Mouse (Mus musculus) neural tube, embryonic 15.5 days (tissue): Measurements from ENCODE around the gene 2610002M06Rik. TPM values are rescaled to one million over a fixed set of nuclear protein-coding genes. Genes with fewer than 3 reads are reported as not detected.

ENCODE experiments used
- ATAC-seq: fragments of 200-750 bp; cut with Nextera tagmentation; 2 replicates; pipeline ENCODE4 v1.8.0; 2017; ENCODE audit warnings: mild to moderate bottlenecking, moderate TSS enrichment, moderate library complexity; ENCODE audit not compliant: low FRiP score
- H3K27ac ChIP-seq: fragments of 300-500 bp; sonication (generic); replicated peaks from 2 replicates; pipeline ENCODE4 v1.5.1; 2015; ENCODE audit warnings: mild to moderate bottlenecking, inconsistent platforms
- H3K27me3 ChIP-seq: fragments of 300-500 bp; sonication (generic); replicated peaks from 2 replicates; pipeline ENCODE4 v1.6.1; 2015; ENCODE audit warnings: inconsistent platforms
- H3K36me3 ChIP-seq: fragments of 300-500 bp; sonication (generic); 2 replicates; pipeline ENCODE4 v1.6.1; 2015; ENCODE audit warnings: inconsistent platforms
- H3K4me1 ChIP-seq: fragments of 300-500 bp; sonication (generic); 2 replicates; pipeline ENCODE4 v1.6.1; 2015; ENCODE audit warnings: inconsistent platforms
- H3K4me2 ChIP-seq: fragments of 300-500 bp; sonication (generic); 2 replicates; pipeline ENCODE4 v1.6.1; 2015; ENCODE audit warnings: inconsistent platforms, mild to moderate bottlenecking, moderate library complexity
- H3K4me3 ChIP-seq: fragments of 300-500 bp; sonication (generic); replicated peaks from 2 replicates; pipeline ENCODE4 v1.5.1; 2015; ENCODE audit warnings: mild to moderate bottlenecking, inconsistent platforms
- H3K9ac ChIP-seq: fragments of 300-500 bp; sonication (generic); replicated peaks from 2 replicates; pipeline ENCODE4 v1.6.1; 2015; ENCODE audit warnings: mild to moderate bottlenecking, inconsistent platforms
- H3K9me3 ChIP-seq: fragments of 300-500 bp; sonication (generic); replicated peaks from 2 replicates; pipeline ENCODE4 v1.6.1; 2016; ENCODE audit warnings: inconsistent platforms
- WGBS: fragments of 180-500 bp; shearing (Covaris S2); methylation state at CpG from one replicate; pipeline ENCODE4 v1.1.7; 2015; ENCODE audit warnings: mixed read lengths; 5-methylcytosine and 5-hydroxymethylcytosine counted together
- polyA plus RNA-seq: library from polyadenylated mRNA; unstranded; fragments of >200 nt; fragmentation: Nextera tagmentation; extraction: Ambion mirVana; gene quantifications from 2 replicates; pipeline ENCODE4 v1.2.1, GENCODE M21; 2015

2610002M06Rik gene
- polyA plus RNA-seq: 20.0 and 20.7 TPM in 2 replicates

DNA sequence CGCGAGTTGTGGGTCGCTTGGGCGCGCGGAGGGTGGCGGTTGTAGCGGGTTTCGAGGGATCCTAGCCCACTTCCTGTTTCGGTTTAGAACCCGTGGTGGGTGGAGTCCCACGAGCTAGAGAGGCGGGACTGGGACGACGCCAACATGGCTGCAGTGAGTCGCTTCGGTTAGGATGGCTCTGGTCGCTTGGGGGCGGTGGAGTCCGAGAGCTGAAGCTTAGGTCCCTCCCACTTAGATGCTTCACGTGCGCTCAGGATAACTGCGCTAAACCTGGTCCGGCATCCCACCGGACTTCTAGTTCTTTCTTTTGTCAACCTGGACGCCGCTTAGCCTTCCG lies at the start of gene 2610002M06Rik:
TSS of gene 2610002M06Rik (minus strand) at position 117 of the 337 bp plus-strand sequence.
- Histone ChIP-seq H3K27me3 (no peaks in the 10 kb centered on the region), H3K4me3 (peak within 1 kb of the TSS; percentile 54), H3K36me3 (no peaks in the 10 kb centered on the region), H3K27ac (peak within 1 kb of the TSS; percentile 56; the same call in 1 of the 2 replicates), H3K9ac (peak within 1 kb of the TSS; percentile 56), H3K9me3 (no peaks in the 10 kb centered on the region), H3K4me1 (no peaks in the 10 kb centered on the region), H3K4me2 (peak within 1 kb of the TSS; percentile 48)
- 25% methylated on average over 27 of the region's 28 CpGs for WGBS
- peak; percentile 99 for ATAC-seq

DNA sequence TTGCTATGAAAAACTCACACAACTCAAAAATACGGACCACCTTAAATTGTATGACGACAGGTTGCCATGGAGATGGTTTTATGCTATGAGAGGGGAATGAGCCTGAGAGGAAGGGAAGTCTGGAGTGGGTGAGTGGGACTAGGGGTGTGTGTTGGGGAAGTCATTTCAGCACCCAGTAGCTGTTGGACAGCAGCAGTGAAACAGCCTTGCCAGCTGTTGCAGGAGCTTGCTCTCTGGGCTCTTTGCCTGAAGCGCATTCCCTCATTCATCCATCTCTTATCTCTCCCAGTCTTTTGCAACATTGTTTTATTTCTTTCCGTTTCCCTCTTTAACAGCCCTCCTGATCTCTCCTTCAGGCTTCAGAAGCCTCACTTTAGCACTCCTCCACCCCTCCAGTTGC lies 42.0 kb upstream of the 2610002M06Rik start:
- Histone ChIP-seq H3K9me3 (no peaks in the 10 kb centered on the region), H3K4me1 (no peaks in the 10 kb centered on the region), H3K9ac (no peak overlapping the region), H3K36me3 (no peaks in the 10 kb centered on the region), H3K27me3 (no peaks in the 10 kb centered on the region), H3K27ac (no peak overlapping the region), H3K4me2 (no peak overlapping the region), H3K4me3 (no peak overlapping the region)
- no peak for ATAC-seq
- 41% methylated on average over 4 of the region's 4 CpGs for WGBS

DNA sequence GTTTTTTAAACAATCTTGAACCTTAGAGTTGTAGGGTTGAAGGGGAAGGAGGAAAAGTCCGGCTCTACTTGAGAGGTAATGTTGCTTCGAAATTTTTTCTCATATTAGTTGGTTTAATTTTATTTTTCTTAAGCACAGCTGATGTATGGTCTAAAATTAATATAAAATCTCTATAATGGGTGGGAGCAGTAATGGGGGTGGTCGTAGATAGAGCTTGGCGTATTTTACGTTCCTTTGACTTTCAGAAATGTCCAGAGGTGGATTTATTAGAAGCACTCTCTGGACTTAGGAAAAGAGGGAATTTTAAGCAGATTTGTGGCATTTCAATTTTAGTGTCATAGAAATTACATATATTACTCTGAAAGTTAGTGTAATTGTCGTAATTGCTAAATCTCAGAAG lies 592 bp upstream of the 2610002M06Rik start:
- Histone ChIP-seq H3K4me3 (no peak overlapping the region), H3K9me3 (no peaks in the 10 kb centered on the region), H3K27ac (no peak overlapping the region), H3K4me2 (peak overlapping the region; percentile 48), H3K4me1 (no peaks in the 10 kb centered on the region), H3K27me3 (no peaks in the 10 kb centered on the region), H3K36me3 (no peaks in the 10 kb centered on the region), H3K9ac (no peak overlapping the region)
- 85% methylated on average over 6 of the region's 6 CpGs for WGBS
- no peak for ATAC-seq

DNA sequence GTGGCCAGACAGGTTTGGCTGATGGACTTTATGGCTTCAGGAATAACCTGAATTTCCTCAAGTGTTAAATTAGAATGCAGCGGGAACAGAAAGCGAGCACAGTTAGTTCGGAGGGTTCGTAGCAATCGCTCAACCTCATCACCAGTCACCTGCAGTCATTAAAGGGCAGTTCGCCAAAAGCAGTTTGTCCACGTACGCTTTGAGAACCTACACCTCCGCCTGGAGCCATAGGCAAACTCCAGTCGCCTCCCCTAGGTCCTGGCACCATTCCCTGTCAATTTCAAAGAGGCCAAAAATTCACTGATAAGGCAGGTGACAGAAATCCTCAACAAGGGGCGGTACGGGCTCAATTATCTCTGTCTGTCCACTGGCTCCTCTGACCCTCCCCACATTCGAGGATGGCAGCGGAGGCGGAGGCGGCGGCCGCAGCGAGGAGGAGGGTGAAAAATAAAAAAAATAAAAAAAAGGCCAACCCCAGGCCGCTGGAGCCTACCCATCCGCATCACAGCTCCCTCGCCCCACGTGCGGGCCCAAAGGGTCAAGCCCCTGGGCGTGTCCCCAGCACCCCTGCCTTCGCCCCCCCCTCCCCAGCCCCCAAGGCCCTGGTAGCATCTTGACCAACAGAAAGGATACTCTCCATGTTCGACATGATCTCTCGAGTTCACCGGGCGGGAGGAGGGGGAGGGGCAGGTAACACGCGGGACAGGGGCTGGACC lies 474 bp downstream of the 2610002M06Rik start:
- ATAC-seq: peak; percentile 84; the same call in 1 of the 2 replicates
- WGBS: 20% methylated on average over 32 of the region's 32 CpGs
- Histone ChIP-seq H3K4me2 (peak overlapping the region; percentile 48), H3K27ac (peak overlapping the region; percentile 56; the same call in 1 of the 2 replicates), H3K9ac (peak overlapping the region; percentile 56), H3K4me3 (peak overlapping the region; percentile 54), H3K36me3 (no peaks in the 10 kb centered on the region), H3K27me3 (no peaks in the 10 kb centered on the region), H3K9me3 (no peaks in the 10 kb centered on the region), H3K4me1 (no peaks in the 10 kb centered on the region)

DNA sequence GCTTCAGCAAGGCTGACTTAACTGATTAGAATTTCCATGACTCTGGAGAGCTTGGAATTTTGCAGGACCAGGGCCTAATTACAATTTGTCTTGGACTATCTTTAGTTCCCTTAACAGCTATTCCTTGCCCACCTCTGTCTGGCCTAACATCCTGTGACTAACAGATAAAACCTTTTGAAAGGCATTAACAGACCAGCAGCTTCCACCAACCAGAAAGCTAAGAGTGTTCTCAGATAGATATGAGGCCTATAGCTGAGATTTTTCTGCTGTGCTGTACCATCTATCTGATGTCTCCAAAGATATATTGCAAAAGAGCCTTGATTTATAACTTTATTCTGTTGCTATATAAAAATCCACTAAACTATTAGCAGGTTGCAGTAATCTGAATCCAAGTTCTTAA lies 4.0 kb downstream of the 2610002M06Rik start:
- H3K4me3 ChIP-seq: no peak overlapping the region
- H3K4me2 ChIP-seq: no peak overlapping the region
- H3K4me1 ChIP-seq: no peaks in the 10 kb centered on the region
- ATAC-seq: no peak
- H3K27me3 ChIP-seq: no peaks in the 10 kb centered on the region
- no peaks in the 10 kb centered on the region for H3K9me3 ChIP-seq
- H3K27ac ChIP-seq: no peak overlapping the region
- H3K36me3 ChIP-seq: no peaks in the 10 kb centered on the region
- no peak overlapping the region for H3K9ac ChIP-seq

DNA sequence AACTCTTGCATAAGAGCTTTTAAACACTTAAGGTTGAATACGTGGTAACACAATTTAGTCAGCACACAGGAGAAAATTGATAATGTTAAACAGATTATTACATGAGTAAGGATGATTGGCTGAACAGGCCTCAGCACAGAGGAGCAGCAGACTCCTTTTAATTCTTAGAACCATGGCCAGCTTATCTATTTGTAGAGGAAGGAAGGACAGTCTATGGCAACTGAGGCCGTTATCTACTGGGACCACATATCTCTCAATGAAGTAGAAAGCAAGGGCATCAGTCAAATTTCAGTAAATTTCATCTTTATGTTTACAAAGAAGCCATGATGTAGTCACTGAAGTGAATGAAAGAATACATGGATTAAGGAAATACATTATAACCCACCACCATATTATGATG lies 19.2 kb downstream of the 2610002M06Rik start:
- no peak overlapping the region for H3K4me2 ChIP-seq
- no peaks in the 10 kb centered on the region for H3K4me1 ChIP-seq
- H3K27me3 ChIP-seq: no peaks in the 10 kb centered on the region
- H3K36me3 ChIP-seq: no peaks in the 10 kb centered on the region
- no peaks in the 10 kb centered on the region for H3K9me3 ChIP-seq
- no peak overlapping the region for H3K9ac ChIP-seq
- 87% methylated on average over 2 of the region's 2 CpGs for WGBS
- H3K4me3 ChIP-seq: no peak overlapping the region
- ATAC-seq: no peak
- H3K27ac ChIP-seq: no peak overlapping the region

DNA sequence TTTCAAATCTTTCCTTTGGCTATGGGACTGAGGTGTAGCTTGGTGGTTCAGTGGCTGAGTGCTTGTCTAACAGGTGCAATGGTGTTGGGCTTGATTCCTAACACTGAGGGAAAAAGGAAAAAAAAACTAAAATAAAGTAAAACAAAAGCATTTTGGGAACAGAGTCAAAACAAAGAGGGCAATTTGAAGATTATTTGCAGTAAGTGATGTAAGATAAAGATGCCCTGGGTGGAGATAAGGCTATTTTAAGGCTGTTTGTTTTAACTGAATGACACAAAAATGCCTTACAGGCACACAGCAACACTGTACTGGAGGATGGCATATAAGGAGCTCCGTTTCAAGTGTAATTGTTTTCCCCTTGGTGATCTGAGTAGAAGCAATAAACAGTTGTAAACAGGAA lies 20.3 kb downstream of the 2610002M06Rik start:
- Histone ChIP-seq H3K4me3 (no peak overlapping the region), H3K27ac (no peak overlapping the region)

DNA sequence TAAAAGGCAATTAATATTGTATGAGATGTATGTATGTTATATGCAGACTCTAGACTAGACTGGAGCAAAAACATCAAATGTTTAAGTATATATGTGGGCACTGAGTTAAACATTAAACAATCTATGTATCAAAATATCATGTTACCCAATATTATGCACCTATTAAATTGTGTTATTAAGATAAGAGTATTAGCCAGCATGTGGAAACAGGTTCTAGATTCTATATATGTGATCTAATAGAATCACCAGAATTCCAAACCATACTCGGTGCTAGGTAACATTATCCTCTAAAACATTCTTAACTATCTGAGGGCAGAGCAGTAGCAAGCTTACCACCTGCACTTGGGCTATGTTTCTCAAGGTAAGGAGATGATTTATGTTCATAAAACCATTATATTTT lies 23.8 kb downstream of the 2610002M06Rik start, which contains the start of gene Tent5d:
TSS of gene Tent5d (plus strand) at position 301 of the 400 bp plus-strand sequence.
- H3K4me2 ChIP-seq: no peak within 1 kb of the TSS
- no peak for ATAC-seq
- H3K4me1 ChIP-seq: no peaks in the 10 kb centered on the region
- no peaks in the 10 kb centered on the region for H3K36me3 ChIP-seq
- no peak within 1 kb of the TSS for H3K4me3 ChIP-seq
- 84% methylated on average over 1 of the region's 1 CpGs for WGBS
- no peak within 1 kb of the TSS for H3K9ac ChIP-seq
- H3K27ac ChIP-seq: no peak within 1 kb of the TSS
- no peaks in the 10 kb centered on the region for H3K9me3 ChIP-seq
- no peaks in the 10 kb centered on the region for H3K27me3 ChIP-seq

More for the DNA sequence above, 20.3 kb downstream of the 2610002M06Rik start:
- H3K4me2 ChIP-seq: no peak overlapping the region
- WGBS: 23% methylated on average over 1 of the region's 1 CpGs
- no peaks in the 10 kb centered on the region for H3K36me3 ChIP-seq
- no peaks in the 10 kb centered on the region for H3K4me1 ChIP-seq
- no peak for ATAC-seq
- H3K27me3 ChIP-seq: no peaks in the 10 kb centered on the region
- H3K9me3 ChIP-seq: no peaks in the 10 kb centered on the region
- H3K9ac ChIP-seq: no peak overlapping the region

DNA sequence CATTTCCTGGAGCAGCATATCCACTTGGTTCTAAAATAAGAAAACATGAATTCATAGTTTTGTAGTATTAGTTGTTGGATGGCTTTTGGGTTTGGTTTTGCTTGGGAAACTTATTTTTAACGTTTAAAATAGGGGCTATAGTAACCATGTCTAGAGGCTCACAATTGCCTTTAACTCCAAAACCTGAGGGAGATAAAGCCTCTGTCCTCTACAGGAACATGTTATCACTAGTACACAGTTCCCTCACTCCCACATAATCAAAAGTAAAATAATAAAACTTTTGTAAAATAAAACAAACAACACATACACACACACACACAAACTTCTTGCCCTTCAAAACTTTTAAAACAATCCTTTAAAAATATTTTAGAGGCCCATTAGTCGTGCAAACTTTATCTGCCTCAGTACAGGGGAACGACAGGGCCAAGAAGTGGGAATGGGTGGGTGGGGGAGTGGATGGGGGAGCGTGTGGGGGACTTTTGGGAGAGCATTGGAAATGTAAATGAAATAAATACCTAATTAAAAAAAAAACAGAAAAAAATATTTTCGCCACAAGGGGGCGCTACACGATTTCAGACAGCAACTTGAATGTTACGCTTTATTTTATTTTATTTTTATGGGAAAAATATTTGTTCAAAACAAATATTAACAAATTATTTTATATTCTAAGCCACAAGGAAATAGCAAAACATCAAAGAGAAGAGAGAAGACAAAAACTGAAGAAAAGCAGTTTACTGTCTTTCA lies 25.2 kb downstream of the 2610002M06Rik start:
- no peaks in the 10 kb centered on the region for H3K27me3 ChIP-seq
- no peak overlapping the region for H3K9ac ChIP-seq
- ATAC-seq: no peak
- no peaks in the 10 kb centered on the region for H3K9me3 ChIP-seq
- H3K4me1 ChIP-seq: no peaks in the 10 kb centered on the region
- H3K4me2 ChIP-seq: no peak overlapping the region
- H3K27ac ChIP-seq: no peak overlapping the region
- no peak overlapping the region for H3K4me3 ChIP-seq
- WGBS: 28% methylated on average over 8 of the region's 8 CpGs
- no peaks in the 10 kb centered on the region for H3K36me3 ChIP-seq

DNA sequence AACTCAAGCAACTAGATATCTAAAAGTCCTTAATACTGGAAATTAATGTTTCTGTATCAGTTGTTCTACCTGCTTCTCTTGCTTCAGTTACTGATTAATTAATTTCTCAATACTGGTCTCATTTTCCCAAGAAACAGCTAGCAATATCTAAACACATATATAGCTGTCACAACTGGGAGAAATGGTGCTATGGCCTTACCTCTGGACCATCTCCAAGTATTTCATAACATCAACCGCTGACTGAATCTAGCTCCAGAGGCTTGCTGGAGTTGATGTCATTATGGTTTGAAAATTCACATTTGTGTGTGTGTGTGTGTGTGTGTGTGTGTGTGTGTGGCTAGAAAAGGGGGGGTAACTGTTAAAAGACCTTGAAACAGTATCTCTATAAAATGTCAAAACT lies 26.0 kb downstream of the 2610002M06Rik start:
- no peak overlapping the region for H3K4me2 ChIP-seq
- no peak overlapping the region for H3K9ac ChIP-seq
- no peaks in the 10 kb centered on the region for H3K9me3 ChIP-seq
- no peak for ATAC-seq
- H3K27ac ChIP-seq: no peak overlapping the region
- no peak overlapping the region for H3K4me3 ChIP-seq
- no peaks in the 10 kb centered on the region for H3K27me3 ChIP-seq
- WGBS: 93% methylated on average over 1 of the region's 1 CpGs
- H3K36me3 ChIP-seq: no peaks in the 10 kb centered on the region
- no peaks in the 10 kb centered on the region for H3K4me1 ChIP-seq

DNA sequence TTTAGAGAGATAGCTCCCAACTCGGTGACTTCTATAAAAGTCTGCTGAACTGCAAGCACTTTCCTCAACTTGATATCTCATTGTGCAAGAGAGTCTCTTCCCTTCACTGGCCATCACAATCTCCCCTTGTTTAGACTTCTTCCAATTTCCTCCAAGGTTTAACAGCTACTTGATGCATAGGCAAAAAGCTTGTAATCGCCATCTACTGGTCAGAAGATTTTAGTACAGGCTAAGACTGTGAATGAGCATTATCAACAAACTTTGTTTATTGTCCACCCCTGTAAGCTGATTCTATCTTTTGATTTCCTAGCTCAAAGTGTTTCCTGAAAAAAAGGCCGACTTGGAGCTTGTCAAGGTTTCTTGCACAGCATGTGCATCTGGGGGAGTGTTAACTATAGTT lies 48.2 kb downstream of the 2610002M06Rik start:
- no peak overlapping the region for H3K4me3 ChIP-seq
- WGBS: 20% methylated on average over 3 of the region's 3 CpGs

More for the DNA sequence above, 48.2 kb downstream of the 2610002M06Rik start:
- no peak overlapping the region for H3K4me2 ChIP-seq
- no peaks in the 10 kb centered on the region for H3K27me3 ChIP-seq
- H3K27ac ChIP-seq: no peak overlapping the region
- no peaks in the 10 kb centered on the region for H3K36me3 ChIP-seq
- H3K9me3 ChIP-seq: no peaks in the 10 kb centered on the region
- ATAC-seq: no peak
- H3K9ac ChIP-seq: no peak overlapping the region
- no peaks in the 10 kb centered on the region for H3K4me1 ChIP-seq
